Mouse (Mus musculus) spleen, adult 2 months (tissue): ENCODE measurements around the gene Ass1.

Source experiments
- CTCF ChIP-seq: fragments of 200-500 bp; IDR thresholded peaks from 2 replicates; pipeline ENCODE4 v1.5.1; 2011; ENCODE audit warnings: mild to moderate bottlenecking, inconsistent platforms; ENCODE audit not compliant: insufficient read depth, insufficient read length, insufficient replicate concordance; ENCODE audit errors: extremely low read depth
- POLR2A ChIP-seq: fragments of 200-500 bp; IDR thresholded peaks from 2 replicates; pipeline ENCODE4 v1.6.1; 2011; ENCODE audit warnings: low read depth, low read length, inconsistent platforms

DNA sequence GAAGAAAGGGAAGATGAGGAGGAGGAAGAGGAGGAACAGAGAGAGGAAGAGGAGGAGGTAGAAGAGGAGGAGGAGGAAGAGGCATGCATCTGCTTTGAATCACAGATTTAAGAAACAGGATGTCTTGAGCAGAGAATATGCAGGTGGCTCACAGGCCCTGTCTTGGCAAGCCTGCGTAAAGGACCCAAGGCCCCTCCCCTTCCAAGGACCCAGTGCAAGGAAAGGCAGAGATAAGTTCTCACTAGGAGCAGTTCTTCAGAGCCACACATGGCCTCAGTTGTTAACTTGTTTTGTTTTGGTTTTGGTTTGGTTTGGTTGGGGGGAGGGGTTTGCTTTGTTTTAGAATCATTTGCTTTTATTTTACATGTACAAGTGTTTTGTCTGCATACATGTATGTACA, 18.5 kb upstream of the Ass1 start:
- TF ChIP-seq CTCF: no peak
- no peak for TF ChIP-seq POLR2A
